Mouse (Mus musculus): Measurements from ENCODE around the gene 4930558K02Rik. TPM values are rescaled to one million over a fixed set of nuclear protein-coding genes. Genes with fewer than 3 reads are reported as not detected.

Gene 4930558K02Rik
- polyA plus RNA-seq, 1 experiment from 2014 or later: 0.20 TPM

Other genes starting within 250 kb of the 4930558K02Rik start
- gene Fasl, start 191.1 kb downstream of the 4930558K02Rik start, polyA plus RNA-seq (2015; fragmentation: Nextera tagmentation; extraction: Ambion mirVana): 0.28 and 0.51 TPM in 2 replicates
- 17.4 and 22.2 TPM in 2 replicates for gene Suco, start 103.0 kb downstream of the 4930558K02Rik start, polyA plus RNA-seq (2015; fragmentation: Nextera tagmentation; extraction: Ambion mirVana)
- 33.8 and 35.5 TPM in 2 replicates for gene Pigc, start 10.4 kb downstream of the 4930558K02Rik start, polyA plus RNA-seq (2015; fragmentation: Nextera tagmentation; extraction: Ambion mirVana)